Mouse (Mus musculus): ENCODE measurements around the gene Gga1. TPM values are rescaled to one million over a fixed set of nuclear protein-coding genes. Genes with fewer than 3 reads are reported as not detected.
A peak's percentile ranks its signal among the peaks of the same experiment; 100 is the strongest.
"Not testable (repeated sequence)": the region's sequence is repeated elsewhere in the genome, so short reads cannot be mapped to it uniquely, and the experiment has no call there.

Gga1 gene
- polyA plus RNA-seq, 1 experiment from 2014 or later: 52.7 TPM

- H3K9ac ChIP-seq (replicated peaks); H3K27ac ChIP-seq (replicated peaks); H3K4me2 ChIP-seq (replicated peaks); H3K9me3 ChIP-seq; H3K4me3 ChIP-seq; H3K36me3 ChIP-seq; ATAC-seq (ENCODE audit: low FRiP score, low read depth): not testable (repeated sequence)
- H3K27me3 ChIP-seq: peaks cover 67% of the 10 kb centered on the region
- WGBS: 83% methylated on average over 7 of the region's 7 CpGs
- peaks cover 21% of the 10 kb centered on the region for H3K4me1 ChIP-seq
These were observed 30.2 kb upstream of the Gga1 start for GRCm38 (mm10) chr15:78846805-78847204.

- Histone ChIP-seq H3K4me2 (replicated peaks) (no peak overlapping the region), H3K4me1 (peaks cover 10% of the 10 kb centered on the region; the same call in 1 of the 2 replicates), H3K4me3 (no peak overlapping the region), H3K27me3 (peaks cover 55% of the 10 kb centered on the region), H3K27ac (replicated peaks) (no peak overlapping the region), H3K9ac (replicated peaks) (no peak overlapping the region), H3K36me3 (no peaks in the 10 kb centered on the region), H3K9me3 (no peaks in the 10 kb centered on the region)
- no peak for ATAC-seq (ENCODE audit: low FRiP score, low read depth)
- WGBS: 35% methylated on average over 5 of the region's 5 CpGs
These were observed 28.5 kb upstream of the Gga1 start for GRCm38 (mm10) chr15:78848467-78848866.

GRCm38 (mm10) chr15:78849485-78849884, 27.5 kb upstream of the Gga1 start:
- Histone ChIP-seq H3K4me1 (peaks cover 10% of the 10 kb centered on the region; the same call in 1 of the 2 replicates), H3K36me3 (no peaks in the 10 kb centered on the region), H3K9ac (replicated peaks) (0 out of 2 replicates have a peak overlapping the region, but pooled peaks have one; percentile 24), H3K4me2 (replicated peaks) (no peak overlapping the region), H3K27ac (replicated peaks) (no peak overlapping the region), H3K4me3 (no peak overlapping the region), H3K9me3 (no peaks in the 10 kb centered on the region), H3K27me3 (peaks cover 45% of the 10 kb centered on the region)
- ATAC-seq (ENCODE audit: low FRiP score, low read depth): no peak
- WGBS: 86% methylated on average over 12 of the region's 12 CpGs

- peaks cover 7% of the 10 kb centered on the region; the same call in 1 of the 2 replicates for H3K4me1 ChIP-seq
- H3K27ac ChIP-seq (replicated peaks): no peak overlapping the region
- WGBS: 72% methylated on average over 15 of the region's 15 CpGs
- peaks cover 40% of the 10 kb centered on the region for H3K27me3 ChIP-seq
- no peak for ATAC-seq (ENCODE audit: low FRiP score, low read depth)
- H3K9ac ChIP-seq (replicated peaks): no peak overlapping the region
- H3K9me3 ChIP-seq: no peaks in the 10 kb centered on the region
- no peak overlapping the region for H3K4me3 ChIP-seq
- no peak overlapping the region for H3K4me2 ChIP-seq (replicated peaks)
- H3K36me3 ChIP-seq: no peaks in the 10 kb centered on the region
These were observed 26.7 kb upstream of the Gga1 start for GRCm38 (mm10) chr15:78850059-78850824.

GRCm38 (mm10) chr15:78850944-78851343, 26.0 kb upstream of the Gga1 start:
- Histone ChIP-seq H3K27ac (replicated peaks) (no peak overlapping the region), H3K36me3 (no peaks in the 10 kb centered on the region), H3K4me2 (replicated peaks) (no peak overlapping the region), H3K9ac (replicated peaks) (no peak overlapping the region), H3K4me1 (peaks cover 7% of the 10 kb centered on the region; the same call in 1 of the 2 replicates), H3K27me3 (peaks cover 33% of the 10 kb centered on the region; the same call in 1 of the 2 replicates), H3K4me3 (no peak overlapping the region), H3K9me3 (no peaks in the 10 kb centered on the region)
- ATAC-seq (ENCODE audit: low FRiP score, low read depth): no peak
- 77% methylated on average over 6 of the region's 6 CpGs for WGBS

- no peak overlapping the region for H3K4me3 ChIP-seq
- peak overlapping the region; percentile 34; the same call in 1 of the 2 replicates for H3K4me2 ChIP-seq (replicated peaks)
These were observed 25.4 kb upstream of the Gga1 start for GRCm38 (mm10) chr15:78851505-78852153.

GRCm38 (mm10) chr15:78855303-78855965, 21.6 kb upstream of the Gga1 start, which contains the start of gene Lgals2:
Gene Lgals2 (minus strand): TSS chr15:78855529.
- H3K4me2 ChIP-seq (replicated peaks): no peak within 1 kb of the TSS
- 79% methylated on average over 8 of the region's 8 CpGs for WGBS
- no peak for ATAC-seq (ENCODE audit: low FRiP score, low read depth)

More at GRCm38 (mm10) chr15:78851505-78852153, 25.4 kb upstream of the Gga1 start:
- Histone ChIP-seq H3K9me3 (no peaks in the 10 kb centered on the region), H3K4me1 (peaks cover 7% of the 10 kb centered on the region; the same call in 1 of the 2 replicates), H3K9ac (replicated peaks) (0 out of 2 replicates have a peak overlapping the region, but pooled peaks have one; percentile 11), H3K27ac (replicated peaks) (no peak overlapping the region), H3K36me3 (no peaks in the 10 kb centered on the region), H3K27me3 (peaks cover 29% of the 10 kb centered on the region; the same call in 1 of the 2 replicates)
- WGBS: 15% methylated on average over 13 of the region's 13 CpGs
- ATAC-seq (ENCODE audit: low FRiP score, low read depth): peak; percentile 85

GRCm38 (mm10) chr15:78857009-78857408, 20.0 kb upstream of the Gga1 start:
- H3K9me3 ChIP-seq: no peaks in the 10 kb centered on the region
- peaks cover 5% of the 10 kb centered on the region; the same call in 1 of the 2 replicates for H3K27me3 ChIP-seq
- WGBS: 84% methylated on average over 7 of the region's 7 CpGs

More at GRCm38 (mm10) chr15:78855303-78855965, 21.6 kb upstream of the Gga1 start, which contains the start of gene Lgals2:
- H3K27ac ChIP-seq (replicated peaks): no peak within 1 kb of the TSS
- H3K4me1 ChIP-seq: peaks cover 10% of the 10 kb centered on the region; the same call in 1 of the 2 replicates
- H3K9me3 ChIP-seq: no peaks in the 10 kb centered on the region
- H3K4me3 ChIP-seq: no peak within 1 kb of the TSS
- no peak within 1 kb of the TSS for H3K9ac ChIP-seq (replicated peaks)
- H3K27me3 ChIP-seq: peaks cover 6% of the 10 kb centered on the region; the same call in 1 of the 2 replicates
- H3K36me3 ChIP-seq: no peaks in the 10 kb centered on the region

GRCm38 (mm10) chr15:78859311-78859710, 17.7 kb upstream of the Gga1 start:
- Histone ChIP-seq H3K27ac (replicated peaks) (no peak overlapping the region), H3K4me1 (0 out of 2 replicates have a peak, but pooled peaks cover 8% of the 10 kb centered on the region), H3K9ac (replicated peaks) (no peak overlapping the region), H3K4me2 (replicated peaks) (no peak overlapping the region), H3K4me3 (no peak overlapping the region), H3K27me3 (no peaks in the 10 kb centered on the region; the same call in 1 of the 2 replicates), H3K36me3 (no peaks in the 10 kb centered on the region), H3K9me3 (no peaks in the 10 kb centered on the region)
- ATAC-seq (ENCODE audit: low FRiP score, low read depth): no peak
- WGBS: 79% methylated on average over 4 of the region's 4 CpGs

More at GRCm38 (mm10) chr15:78857009-78857408, 20.0 kb upstream of the Gga1 start:
- Histone ChIP-seq H3K4me2 (replicated peaks) (no peak overlapping the region), H3K4me1 (0 out of 2 replicates have a peak, but pooled peaks cover 4% of the 10 kb centered on the region), H3K4me3 (no peak overlapping the region), H3K27ac (replicated peaks) (no peak overlapping the region), H3K36me3 (no peaks in the 10 kb centered on the region), H3K9ac (replicated peaks) (no peak overlapping the region)
- ATAC-seq (ENCODE audit: low FRiP score, low read depth): no peak

GRCm38 (mm10) chr15:78859714-78860113, 17.3 kb upstream of the Gga1 start:
- H3K4me1 ChIP-seq: 0 out of 2 replicates have a peak, but pooled peaks cover 8% of the 10 kb centered on the region
- no peak overlapping the region for H3K4me2 ChIP-seq (replicated peaks)
- H3K9me3 ChIP-seq: no peaks in the 10 kb centered on the region
- H3K27ac ChIP-seq (replicated peaks): no peak overlapping the region
- no peak for ATAC-seq (ENCODE audit: low FRiP score, low read depth)
- no peak overlapping the region for H3K9ac ChIP-seq (replicated peaks)
- no peaks in the 10 kb centered on the region for H3K36me3 ChIP-seq
- H3K27me3 ChIP-seq: no peaks in the 10 kb centered on the region; the same call in 1 of the 2 replicates
- H3K4me3 ChIP-seq: no peak overlapping the region
- 82% methylated on average over 6 of the region's 6 CpGs for WGBS

- no peak for ATAC-seq (ENCODE audit: low FRiP score, low read depth)
- Histone ChIP-seq H3K4me3 (no peak overlapping the region), H3K4me1 (0 out of 2 replicates have a peak, but pooled peaks cover 8% of the 10 kb centered on the region), H3K27ac (replicated peaks) (no peak overlapping the region), H3K9ac (replicated peaks) (no peak overlapping the region), H3K4me2 (replicated peaks) (no peak overlapping the region), H3K36me3 (no peaks in the 10 kb centered on the region), H3K9me3 (no peaks in the 10 kb centered on the region), H3K27me3 (no peaks in the 10 kb centered on the region)
- WGBS: 84% methylated on average over 5 of the region's 5 CpGs
These were observed 14.7 kb upstream of the Gga1 start for GRCm38 (mm10) chr15:78862280-78862679.

Data from midbrain, embryonic 12.5 days (tissue).